Mouse (Mus musculus): ENCODE data around the gene Dppa4. TPM values are rescaled to one million over a fixed set of nuclear protein-coding genes. Genes with fewer than 3 reads are reported as not detected.
"Not testable (repeated sequence)": the region's sequence is repeated elsewhere in the genome, so short reads cannot be mapped to it uniquely, and the experiment has no call there.

Gene Dppa4
- polyA plus RNA-seq, 1 experiment from 2014 or later = not detected

DNA sequence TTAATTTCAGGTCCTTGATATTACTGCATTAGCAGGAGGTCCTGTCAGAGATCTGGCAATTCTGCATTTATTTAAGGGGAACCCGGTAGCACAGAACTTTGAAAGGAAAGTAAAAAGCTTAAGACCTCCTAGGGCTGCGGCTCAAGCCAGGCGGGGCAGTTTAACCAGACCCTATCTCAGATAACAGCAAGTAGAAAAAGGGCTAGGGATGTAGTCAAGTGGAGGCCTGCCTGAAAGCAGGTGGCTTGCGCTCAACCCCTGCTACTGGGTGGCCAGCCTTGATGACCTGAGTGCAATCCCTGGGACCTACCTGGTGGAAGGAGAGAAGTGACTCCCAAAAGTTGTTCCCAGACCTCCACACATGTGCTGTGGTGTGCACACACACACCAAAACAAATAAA, 6.6 kb upstream of the Dppa4 start:
- Histone ChIP-seq H3K36me3 (ENCODE audit: control insufficient read depth, insufficient read depth, low read length) (no peaks in the 10 kb centered on the region), H3K4me1 (ENCODE audit: control insufficient read depth, insufficient read depth, low read length) (no peaks in the 10 kb centered on the region), H3K27me3 (ENCODE audit: control insufficient read depth, insufficient read depth, low read length) (no peaks in the 10 kb centered on the region), H3K4me2 (ENCODE audit: low read depth, low read length) (no peak overlapping the region), H3K27ac (ENCODE audit: low read length) (no peak overlapping the region), H3K4me3 (replicated peaks; ENCODE audit: low read length) (no peak overlapping the region), H3K9ac (ENCODE audit: low read length) (no peak overlapping the region), H3K9me3 (replicated peaks; ENCODE audit: control insufficient read depth, low read length) (no peaks in the 10 kb centered on the region)
- ATAC-seq (ENCODE audit: insufficient read depth, low FRiP score) = no peak
- 65% methylated on average over 4 of the region's 4 CpGs for WGBS

DNA sequence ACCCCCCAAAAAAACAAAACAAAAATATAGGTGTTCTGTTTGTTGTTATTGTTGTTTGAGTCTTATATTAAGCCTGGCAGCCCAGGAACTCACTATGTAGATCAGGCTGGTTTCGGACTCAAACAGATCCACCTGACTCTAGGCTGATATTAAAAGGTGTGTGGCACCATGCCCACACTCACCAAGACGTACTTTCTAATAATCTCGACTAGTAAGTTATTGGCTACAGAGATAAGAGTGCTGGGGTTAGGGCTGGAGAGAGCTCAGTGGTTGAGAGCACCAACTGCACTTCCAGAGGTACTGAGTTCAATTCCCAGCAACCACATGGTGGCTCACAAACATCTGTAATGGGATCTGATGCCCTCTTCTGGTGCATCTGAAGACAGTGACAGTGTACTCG, 2.6 kb upstream of the Dppa4 start:
- Histone ChIP-seq H3K9me3 (replicated peaks; ENCODE audit: control insufficient read depth, low read length) (no peaks in the 10 kb centered on the region), H3K9ac (ENCODE audit: low read length) (no peak overlapping the region), H3K27ac (ENCODE audit: low read length) (no peak overlapping the region), H3K27me3 (ENCODE audit: control insufficient read depth, insufficient read depth, low read length) (no peaks in the 10 kb centered on the region), H3K4me3 (replicated peaks; ENCODE audit: low read length) (no peak overlapping the region), H3K36me3 (ENCODE audit: control insufficient read depth, insufficient read depth, low read length) (no peaks in the 10 kb centered on the region), H3K4me2 (ENCODE audit: low read depth, low read length) (no peak overlapping the region), H3K4me1 (ENCODE audit: control insufficient read depth, insufficient read depth, low read length) (no peaks in the 10 kb centered on the region)
- WGBS = 89% methylated on average over 4 of the region's 4 CpGs
- no peak for ATAC-seq (ENCODE audit: insufficient read depth, low FRiP score)

DNA sequence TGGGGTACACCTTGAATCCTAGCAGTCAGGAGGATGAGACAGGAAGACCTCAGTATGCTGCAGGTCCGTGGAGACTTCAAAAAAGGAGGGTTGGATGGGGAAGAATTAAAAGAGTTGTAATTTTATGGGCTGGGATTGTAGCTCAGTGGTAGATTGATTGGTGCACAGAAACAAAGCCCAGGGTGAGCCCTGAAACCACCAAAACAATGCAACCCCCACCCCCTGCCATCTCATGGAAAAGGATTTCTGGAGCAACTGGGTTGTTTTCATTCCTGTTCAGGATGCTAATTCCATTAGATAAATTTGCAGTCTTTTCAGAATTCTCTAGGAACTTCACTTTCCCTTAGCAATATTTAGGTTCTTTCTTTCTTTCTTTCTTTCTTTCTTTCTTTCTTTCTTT, 732 bp upstream of the Dppa4 start:
- Histone ChIP-seq H3K36me3 (ENCODE audit: control insufficient read depth, insufficient read depth, low read length) (no peaks in the 10 kb centered on the region), H3K4me1 (ENCODE audit: control insufficient read depth, insufficient read depth, low read length) (no peaks in the 10 kb centered on the region), H3K9me3 (replicated peaks; ENCODE audit: control insufficient read depth, low read length) (no peaks in the 10 kb centered on the region), H3K27me3 (ENCODE audit: control insufficient read depth, insufficient read depth, low read length) (no peaks in the 10 kb centered on the region), H3K4me2 (ENCODE audit: low read depth, low read length) (no peak overlapping the region), H3K4me3 (replicated peaks; ENCODE audit: low read length) (no peak overlapping the region), H3K9ac (ENCODE audit: low read length) (no peak overlapping the region), H3K27ac (ENCODE audit: low read length) (no peak overlapping the region)
- 74% methylated on average over 1 of the region's 1 CpGs for WGBS
- ATAC-seq (ENCODE audit: insufficient read depth, low FRiP score) = no peak

DNA sequence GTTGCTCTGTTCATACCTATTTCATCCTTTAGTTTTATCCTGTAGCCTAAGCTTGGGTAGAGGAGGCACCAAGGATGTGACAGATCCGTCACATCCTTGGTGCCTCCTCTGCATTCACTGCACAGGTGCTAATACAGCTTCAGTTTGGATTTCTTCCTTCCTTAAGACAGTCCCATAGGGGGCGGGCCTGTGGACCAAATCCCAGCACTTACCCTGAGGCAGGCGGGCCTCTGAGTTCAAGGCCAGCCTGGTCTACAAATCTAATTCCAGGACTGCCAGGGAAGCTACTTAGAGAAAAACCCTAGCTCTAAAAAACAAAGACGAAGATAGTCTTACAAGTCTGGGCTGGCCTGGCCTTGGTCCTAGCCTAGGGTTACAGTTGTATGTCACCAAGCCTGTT, 2.0 kb downstream of the Dppa4 start:
- ATAC-seq (ENCODE audit: insufficient read depth, low FRiP score) = no peak
- H3K27me3 ChIP-seq (ENCODE audit: control insufficient read depth, insufficient read depth, low read length) = no peaks in the 10 kb centered on the region
- H3K9me3 ChIP-seq (replicated peaks; ENCODE audit: control insufficient read depth, low read length) = no peaks in the 10 kb centered on the region
- H3K27ac ChIP-seq (ENCODE audit: low read length) = no peak overlapping the region
- no peaks in the 10 kb centered on the region for H3K36me3 ChIP-seq (ENCODE audit: control insufficient read depth, insufficient read depth, low read length)
- no peaks in the 10 kb centered on the region for H3K4me1 ChIP-seq (ENCODE audit: control insufficient read depth, insufficient read depth, low read length)
- no peak overlapping the region for H3K4me3 ChIP-seq (replicated peaks; ENCODE audit: low read length)
- H3K9ac ChIP-seq (ENCODE audit: low read length) = no peak overlapping the region
- H3K4me2 ChIP-seq (ENCODE audit: low read depth, low read length) = no peak overlapping the region
- 91% methylated on average over 4 of the region's 4 CpGs for WGBS

DNA sequence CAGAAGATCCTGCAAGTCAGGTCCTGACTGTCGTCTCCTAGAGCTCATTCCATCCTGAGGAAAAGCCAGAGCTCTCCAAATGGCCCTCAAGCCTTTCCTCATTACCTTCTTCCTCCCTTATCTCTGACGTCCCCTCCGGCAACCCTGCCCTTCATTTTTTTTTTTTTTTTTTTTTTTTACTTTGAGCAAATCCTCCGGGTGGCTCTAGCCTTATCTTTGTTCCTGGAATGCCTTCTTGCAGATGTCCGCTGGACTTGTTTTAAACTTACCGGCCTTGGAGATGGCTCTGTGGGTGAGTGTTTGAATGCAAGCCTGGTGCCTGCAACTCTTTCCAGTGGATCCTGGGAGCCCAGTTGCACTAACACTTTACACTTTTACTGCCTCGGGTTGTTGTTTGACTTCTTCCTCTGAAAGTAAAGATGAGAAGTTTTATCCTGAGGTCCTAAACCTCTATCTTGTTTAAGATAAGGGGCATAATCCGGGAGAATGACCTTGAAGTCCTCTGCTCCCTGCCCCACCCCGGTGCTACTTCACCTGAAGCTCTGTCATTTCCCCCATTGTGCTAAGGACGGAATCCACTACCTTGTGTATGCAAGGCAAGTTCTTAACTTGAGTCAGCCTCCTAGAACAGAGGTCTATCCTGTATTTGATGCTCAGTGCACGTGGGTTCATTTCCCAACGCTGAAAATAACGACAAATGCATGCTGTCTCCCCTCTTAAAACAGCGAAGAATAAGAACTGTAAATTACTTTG, 14.0 kb downstream of the Dppa4 start:
- H3K4me3 ChIP-seq (replicated peaks; ENCODE audit: low read length) = no peak overlapping the region
- no peaks in the 10 kb centered on the region for H3K27me3 ChIP-seq (ENCODE audit: control insufficient read depth, insufficient read depth, low read length)
- no peaks in the 10 kb centered on the region for H3K36me3 ChIP-seq (ENCODE audit: control insufficient read depth, insufficient read depth, low read length)
- WGBS = 46% methylated on average over 14 of the region's 14 CpGs
- no peak for ATAC-seq (ENCODE audit: insufficient read depth, low FRiP score)
- no peaks in the 10 kb centered on the region for H3K9me3 ChIP-seq (replicated peaks; ENCODE audit: control insufficient read depth, low read length)
- H3K27ac ChIP-seq (ENCODE audit: low read length) = no peak overlapping the region
- H3K4me1 ChIP-seq (ENCODE audit: control insufficient read depth, insufficient read depth, low read length) = no peaks in the 10 kb centered on the region
- no peak overlapping the region for H3K9ac ChIP-seq (ENCODE audit: low read length)
- no peak overlapping the region for H3K4me2 ChIP-seq (ENCODE audit: low read depth, low read length)

DNA sequence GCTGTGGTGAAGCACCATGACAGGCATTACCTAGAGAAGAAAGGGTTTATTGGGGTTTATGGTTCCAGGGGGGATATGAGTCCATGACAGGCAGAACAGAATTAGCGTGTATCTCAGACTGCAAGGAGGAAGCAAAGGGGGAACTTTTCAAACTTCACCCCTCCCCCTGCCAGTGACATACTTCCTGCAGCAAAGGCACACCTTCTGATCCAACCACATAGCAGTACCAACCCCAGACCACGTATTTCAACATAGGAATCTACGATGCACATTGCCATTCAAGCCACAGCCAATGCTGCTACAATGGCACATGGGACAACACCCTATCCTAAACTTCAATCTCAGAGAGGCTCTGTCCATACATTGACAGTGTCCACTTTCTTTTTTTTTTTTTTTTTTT, 16.4 kb downstream of the Dppa4 start:
- ATAC-seq (ENCODE audit: insufficient read depth, low FRiP score) = no peak
- Histone ChIP-seq H3K27ac (ENCODE audit: low read length) (no peak overlapping the region), H3K27me3 (ENCODE audit: control insufficient read depth, insufficient read depth, low read length) (no peaks in the 10 kb centered on the region), H3K9me3 (replicated peaks; ENCODE audit: control insufficient read depth, low read length) (no peaks in the 10 kb centered on the region), H3K4me2 (ENCODE audit: low read depth, low read length) (no peak overlapping the region), H3K9ac (ENCODE audit: low read length) (no peak overlapping the region), H3K4me3 (replicated peaks; ENCODE audit: low read length) (no peak overlapping the region), H3K36me3 (ENCODE audit: control insufficient read depth, insufficient read depth, low read length) (no peaks in the 10 kb centered on the region), H3K4me1 (ENCODE audit: control insufficient read depth, insufficient read depth, low read length) (no peaks in the 10 kb centered on the region)
- WGBS = 67% methylated on average over 3 of the region's 3 CpGs

DNA sequence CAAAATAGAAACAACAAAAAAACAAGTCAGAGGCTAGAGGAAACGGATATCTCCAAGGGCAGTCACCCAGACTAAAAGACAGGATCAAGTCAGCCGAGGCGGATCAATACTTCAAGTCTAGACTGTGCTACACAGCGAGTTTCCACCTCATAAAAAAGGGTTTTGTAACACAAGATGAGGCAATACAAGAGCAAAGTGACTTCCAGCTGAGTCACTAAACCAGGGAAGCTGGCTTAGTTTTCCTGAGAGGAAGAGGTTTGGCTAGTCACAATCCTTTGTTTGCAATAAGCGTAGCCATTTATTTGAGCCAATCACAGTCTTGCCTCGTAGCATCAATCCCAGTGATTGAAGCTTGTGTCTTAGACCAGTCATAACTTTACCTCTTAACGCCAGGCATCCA, 20.0 kb downstream of the Dppa4 start, which contains the start of gene Dppa2:
Gene Dppa2 (plus strand): TSS at position 400 of the 400 bp plus-strand sequence.
- Histone ChIP-seq H3K36me3 (ENCODE audit: control insufficient read depth, insufficient read depth, low read length) (no peaks in the 10 kb centered on the region), H3K27me3 (ENCODE audit: control insufficient read depth, insufficient read depth, low read length) (no peaks in the 10 kb centered on the region), H3K4me1 (ENCODE audit: control insufficient read depth, insufficient read depth, low read length) (no peaks in the 10 kb centered on the region), H3K9ac (ENCODE audit: low read length) (no peak within 1 kb of the TSS), H3K27ac (ENCODE audit: low read length) (no peak within 1 kb of the TSS), H3K4me2 (ENCODE audit: low read depth, low read length) (no peak within 1 kb of the TSS), H3K4me3 (replicated peaks; ENCODE audit: low read length) (no peak within 1 kb of the TSS), H3K9me3 (replicated peaks; ENCODE audit: control insufficient read depth, low read length) (no peaks in the 10 kb centered on the region)
- ATAC-seq (ENCODE audit: insufficient read depth, low FRiP score) = no peak
- 78% methylated on average over 7 of the region's 7 CpGs for WGBS

DNA sequence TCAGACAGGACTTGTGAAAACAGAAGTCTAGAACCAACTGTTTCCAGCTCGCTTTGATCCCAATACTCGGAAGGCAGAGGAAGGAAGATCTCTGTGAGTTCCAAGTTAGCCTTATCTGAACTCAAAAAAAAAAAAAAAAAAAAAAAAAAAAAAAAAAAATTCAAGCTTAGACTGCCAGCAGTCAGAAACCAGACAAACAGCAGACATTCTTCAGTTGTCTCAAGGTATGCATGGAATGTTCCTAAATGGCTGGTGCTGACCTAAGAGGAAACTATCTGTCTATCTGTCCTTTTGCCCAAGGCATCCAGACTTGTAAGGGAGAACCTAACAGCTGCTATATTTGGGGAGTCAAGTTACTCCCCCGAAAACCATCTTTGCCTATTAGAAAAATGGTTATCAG, 20.4 kb downstream of the Dppa4 start:
- Histone ChIP-seq H3K4me3 (replicated peaks; ENCODE audit: low read length) (no peak overlapping the region), H3K9ac (ENCODE audit: low read length) (no peak overlapping the region), H3K27me3 (ENCODE audit: control insufficient read depth, insufficient read depth, low read length) (no peaks in the 10 kb centered on the region), H3K4me2 (ENCODE audit: low read depth, low read length) (no peak overlapping the region), H3K36me3 (ENCODE audit: control insufficient read depth, insufficient read depth, low read length) (no peaks in the 10 kb centered on the region), H3K4me1 (ENCODE audit: control insufficient read depth, insufficient read depth, low read length) (no peaks in the 10 kb centered on the region), H3K9me3 (replicated peaks; ENCODE audit: control insufficient read depth, low read length) (no peaks in the 10 kb centered on the region), H3K27ac (ENCODE audit: low read length) (no peak overlapping the region)
- 58% methylated on average over 3 of the region's 3 CpGs for WGBS
- no peak for ATAC-seq (ENCODE audit: insufficient read depth, low FRiP score)

DNA sequence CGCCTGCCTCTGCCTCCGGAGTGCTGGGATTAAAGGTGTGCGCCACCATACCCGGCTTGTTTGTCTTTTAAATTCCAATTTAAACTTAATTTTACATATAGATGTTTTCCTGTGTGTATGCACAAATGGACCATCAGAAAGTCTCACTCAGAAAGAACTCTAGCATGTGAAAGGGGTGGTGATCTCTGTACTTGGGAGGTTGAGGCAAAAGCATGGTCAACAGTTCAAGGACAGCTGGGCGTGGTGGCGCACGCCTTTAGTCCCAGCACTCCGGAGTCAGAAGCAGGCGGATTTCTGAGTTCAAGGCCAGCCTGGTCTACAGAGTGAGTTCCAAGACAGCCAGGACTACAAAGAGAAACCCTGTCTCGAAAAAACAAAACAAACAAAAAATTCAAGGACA, 25.4 kb downstream of the Dppa4 start:
- WGBS = 93% methylated on average over 10 of the region's 10 CpGs
- ATAC-seq (ENCODE audit: insufficient read depth, low FRiP score); H3K27me3 ChIP-seq (ENCODE audit: control insufficient read depth, insufficient read depth, low read length); H3K4me2 ChIP-seq (ENCODE audit: low read depth, low read length); H3K4me1 ChIP-seq (ENCODE audit: control insufficient read depth, insufficient read depth, low read length); H3K4me3 ChIP-seq (replicated peaks; ENCODE audit: low read length); H3K9me3 ChIP-seq (replicated peaks; ENCODE audit: control insufficient read depth, low read length); H3K9ac ChIP-seq (ENCODE audit: low read length); H3K36me3 ChIP-seq (ENCODE audit: control insufficient read depth, insufficient read depth, low read length); H3K27ac ChIP-seq (ENCODE audit: low read length): not testable (repeated sequence)
